Mouse (Mus musculus) midbrain, embryonic 16.5 days (tissue): ENCODE data around the gene Dhtkd1. TPM values are rescaled to one million over a fixed set of nuclear protein-coding genes. Genes with fewer than 3 reads are reported as not detected.

Source experiments
- ATAC-seq: fragments of 200-750 bp; cut with Nextera tagmentation; 2 replicates; pipeline ENCODE4 v1.8.0; 2017; ENCODE audit warnings: moderate TSS enrichment
- H3K27ac ChIP-seq: fragments of 300-500 bp; sonication (generic); 2 replicates; pipeline ENCODE4 v1.5.1; 2014; ENCODE audit warnings: mild to moderate bottlenecking, low read length, mixed read lengths
- H3K27me3 ChIP-seq: fragments of 300-500 bp; sonication (generic); 2 replicates; pipeline ENCODE4 v1.6.1; 2014; ENCODE audit warnings: low read depth, low read length, mixed read lengths; ENCODE audit not compliant: control insufficient read depth, insufficient read depth
- H3K36me3 ChIP-seq: fragments of 300-500 bp; sonication (generic); 2 replicates; pipeline ENCODE4 v1.6.1; 2014; ENCODE audit warnings: mild to moderate bottlenecking, low read length, moderate library complexity, mixed read lengths; ENCODE audit not compliant: control insufficient read depth, insufficient read depth
- H3K4me1 ChIP-seq: fragments of 300-500 bp; sonication (generic); 2 replicates; pipeline ENCODE4 v1.6.1; 2014; ENCODE audit warnings: mild to moderate bottlenecking, low read length, mixed read lengths; ENCODE audit not compliant: control insufficient read depth, insufficient read depth
- H3K4me2 ChIP-seq: fragments of 300-500 bp; sonication (generic); 2 replicates; pipeline ENCODE4 v1.6.1; 2014; ENCODE audit warnings: mild to moderate bottlenecking, low read length, mixed read lengths
- H3K4me3 ChIP-seq: fragments of 300-500 bp; sonication (generic); 2 replicates; pipeline ENCODE4 v1.5.1; 2014; ENCODE audit warnings: low read depth, mild to moderate bottlenecking, low read length, moderate library complexity, mixed read lengths
- H3K9ac ChIP-seq: fragments of 300-500 bp; sonication (generic); 2 replicates; pipeline ENCODE4 v1.6.1; 2014; ENCODE audit warnings: low read depth, low read length, mixed read lengths
- H3K9me3 ChIP-seq: fragments of 300-500 bp; sonication (generic); replicated peaks from 2 replicates; pipeline ENCODE4 v1.6.1; 2014; ENCODE audit warnings: mild to moderate bottlenecking, low read length, mixed read lengths; ENCODE audit not compliant: control insufficient read depth, poor library complexity, severe bottlenecking
- WGBS: fragments of 180-500 bp; shearing (Covaris S2); extraction: QIAGEN DNeasy Blood & Tissue Kit; methylation state at CpG from one replicate; pipeline ENCODE4 v1.1.7; 2014; 5-methylcytosine and 5-hydroxymethylcytosine counted together
- polyA plus RNA-seq: library from polyadenylated mRNA; unstranded; fragments of >200 nt; fragmentation: Nextera tagmentation; extraction: Ambion mirVana; gene quantifications from 2 replicates; pipeline ENCODE4 v1.2.1, GENCODE M21; 2015

Gene Dhtkd1
- polyA plus RNA-seq, 1 experiment from 2014 or later: 9.3 TPM

- Histone ChIP-seq H3K27me3 (no peaks in the 10 kb centered on the region), H3K4me3 (no peak overlapping the region), H3K4me2 (no peak overlapping the region), H3K36me3 (peaks cover 12% of the 10 kb centered on the region; the same call in 1 of the 2 replicates), H3K9ac (no peak overlapping the region), H3K9me3 (no peaks in the 10 kb centered on the region), H3K27ac (no peak overlapping the region), H3K4me1 (peaks cover 9% of the 10 kb centered on the region)
- no peak for ATAC-seq
- 94% methylated on average over 5 of the region's 5 CpGs for WGBS
These were observed 53.7 kb downstream of the Dhtkd1 start for GRCm38 (mm10) chr2:5888865-5889264.

- no peak overlapping the region for H3K27ac ChIP-seq
- no peak overlapping the region for H3K9ac ChIP-seq
- no peak for ATAC-seq
- no peak overlapping the region for H3K4me3 ChIP-seq
- no peak overlapping the region for H3K4me2 ChIP-seq
- WGBS: 75% methylated on average over 3 of the region's 3 CpGs
- no peaks in the 10 kb centered on the region for H3K4me1 ChIP-seq
- peaks cover 36% of the 10 kb centered on the region for H3K36me3 ChIP-seq
- no peaks in the 10 kb centered on the region for H3K9me3 ChIP-seq
- H3K27me3 ChIP-seq: no peaks in the 10 kb centered on the region
These were observed 65.1 kb downstream of the Dhtkd1 start for GRCm38 (mm10) chr2:5877446-5877845.

GRCm38 (mm10) chr2:5869746-5870145, 72.8 kb downstream of the Dhtkd1 start:
- 93% methylated on average over 5 of the region's 5 CpGs for WGBS

GRCm38 (mm10) chr2:5867681-5868080, 74.9 kb downstream of the Dhtkd1 start:
- H3K4me2 ChIP-seq: no peak overlapping the region
- H3K27ac ChIP-seq: no peak overlapping the region
- H3K36me3 ChIP-seq: peaks cover 24% of the 10 kb centered on the region
- 92% methylated on average over 2 of the region's 2 CpGs for WGBS
- H3K27me3 ChIP-seq: no peaks in the 10 kb centered on the region
- H3K4me1 ChIP-seq: no peaks in the 10 kb centered on the region
- H3K9me3 ChIP-seq: no peaks in the 10 kb centered on the region
- ATAC-seq: no peak
- H3K9ac ChIP-seq: no peak overlapping the region
- no peak overlapping the region for H3K4me3 ChIP-seq

More at GRCm38 (mm10) chr2:5869746-5870145, 72.8 kb downstream of the Dhtkd1 start:
- ATAC-seq: no peak
- H3K27ac ChIP-seq: no peak overlapping the region
- H3K4me1 ChIP-seq: no peaks in the 10 kb centered on the region
- H3K36me3 ChIP-seq: peaks cover 28% of the 10 kb centered on the region
- no peak overlapping the region for H3K4me3 ChIP-seq
- H3K9me3 ChIP-seq: no peaks in the 10 kb centered on the region
- no peak overlapping the region for H3K4me2 ChIP-seq
- no peak overlapping the region for H3K9ac ChIP-seq
- H3K27me3 ChIP-seq: no peaks in the 10 kb centered on the region

GRCm38 (mm10) chr2:5862834-5863233, 79.8 kb downstream of the Dhtkd1 start, which contains the start of gene Gm13199:
Gene Gm13199 (minus strand): TSS chr2:5862934.
- WGBS: 96% methylated on average over 3 of the region's 3 CpGs
- no peak for ATAC-seq
- H3K36me3 ChIP-seq: peaks cover 24% of the 10 kb centered on the region

GRCm38 (mm10) chr2:5851866-5852265, 90.7 kb downstream of the Dhtkd1 start:
- H3K9me3 ChIP-seq: no peaks in the 10 kb centered on the region
- no peak overlapping the region for H3K4me3 ChIP-seq
- ATAC-seq: no peak
- H3K27me3 ChIP-seq: no peaks in the 10 kb centered on the region
- no peak overlapping the region for H3K9ac ChIP-seq
- H3K27ac ChIP-seq: no peak overlapping the region
- no peaks in the 10 kb centered on the region for H3K36me3 ChIP-seq
- no peaks in the 10 kb centered on the region for H3K4me1 ChIP-seq
- 88% methylated on average over 5 of the region's 5 CpGs for WGBS
- H3K4me2 ChIP-seq: no peak overlapping the region

More at GRCm38 (mm10) chr2:5862834-5863233, 79.8 kb downstream of the Dhtkd1 start, which contains the start of gene Gm13199:
- Histone ChIP-seq H3K27me3 (no peaks in the 10 kb centered on the region), H3K27ac (no peak within 1 kb of the TSS), H3K9ac (no peak within 1 kb of the TSS), H3K4me1 (no peaks in the 10 kb centered on the region), H3K9me3 (no peaks in the 10 kb centered on the region), H3K4me3 (no peak within 1 kb of the TSS), H3K4me2 (no peak within 1 kb of the TSS)

- Histone ChIP-seq H3K9ac (no peak overlapping the region), H3K4me1 (peaks cover 2% of the 10 kb centered on the region), H3K4me3 (no peak overlapping the region), H3K27me3 (no peaks in the 10 kb centered on the region), H3K27ac (no peak overlapping the region), H3K9me3 (no peaks in the 10 kb centered on the region), H3K4me2 (no peak overlapping the region), H3K36me3 (no peaks in the 10 kb centered on the region)
- WGBS: 93% methylated on average over 9 of the region's 9 CpGs
- ATAC-seq: no peak
These were observed 91.5 kb downstream of the Dhtkd1 start for GRCm38 (mm10) chr2:5851116-5851515.

Other genes with a start within 250 kb of the Dhtkd1 start
- gene Camk1d, start 228.3 kb downstream of the Dhtkd1 start, polyA plus RNA-seq: 7.2 and 7.7 TPM in 2 replicates
- gene Nudt5, start 97.8 kb downstream of the Dhtkd1 start, polyA plus RNA-seq: 20.5 and 23.2 TPM in 2 replicates
- 251 and 263 TPM in 2 replicates for gene Cdc123, start 97.6 kb downstream of the Dhtkd1 start, polyA plus RNA-seq
- gene Gm13199, start 79.9 kb downstream of the Dhtkd1 start, polyA plus RNA-seq: 0.77 and 0.88 TPM in 2 replicates
- 116 and 117 TPM in 2 replicates for gene Sec61a2, start 47.4 kb downstream of the Dhtkd1 start, polyA plus RNA-seq
- gene Upf2, start 8.7 kb upstream of the Dhtkd1 start, polyA plus RNA-seq: 8.0 and 8.7 TPM in 2 replicates
- gene Proser2, start 187.4 kb upstream of the Dhtkd1 start, polyA plus RNA-seq: 5.4 and 7.2 TPM in 2 replicates